Mouse (Mus musculus) neural tube, embryonic 14.5 days (tissue): Measurements from ENCODE around the gene Gmip. TPM values are rescaled to one million over a fixed set of nuclear protein-coding genes. Genes with fewer than 3 reads are reported as not detected.

Experiments
- ATAC-seq: fragments of 200-750 bp; cut with Nextera tagmentation; 2 replicates; pipeline ENCODE4 v1.8.0; 2017; ENCODE audit warnings: low read depth, mild to moderate bottlenecking, moderate TSS enrichment, moderate library complexity
- H3K27ac ChIP-seq: fragments of 300-500 bp; sonication (generic); 2 replicates; pipeline ENCODE4 v1.5.1; 2014; ENCODE audit warnings: low read depth, mild to moderate bottlenecking, control low read depth, low read length, moderate library complexity, mixed read lengths
- H3K27me3 ChIP-seq: fragments of 300-500 bp; sonication (generic); 2 replicates; pipeline ENCODE4 v1.6.1; 2014; ENCODE audit warnings: low read length; ENCODE audit not compliant: control insufficient read depth, insufficient read depth
- H3K36me3 ChIP-seq: fragments of 300-500 bp; sonication (generic); 2 replicates; pipeline ENCODE4 v1.6.1; 2014; ENCODE audit warnings: low read length, mixed read lengths; ENCODE audit not compliant: control insufficient read depth, insufficient read depth
- H3K4me1 ChIP-seq: fragments of 300-500 bp; sonication (generic); 2 replicates; pipeline ENCODE4 v1.6.1; 2014; ENCODE audit warnings: low read length; ENCODE audit not compliant: control insufficient read depth, insufficient read depth
- H3K4me2 ChIP-seq: fragments of 300-500 bp; sonication (generic); 2 replicates; pipeline ENCODE4 v1.6.1; 2014; ENCODE audit warnings: mild to moderate bottlenecking, low read depth, low read length, control low read depth
- H3K4me3 ChIP-seq: fragments of 300-500 bp; sonication (generic); 2 replicates; pipeline ENCODE4 v1.5.1; 2014; ENCODE audit warnings: low read depth, low read length, control low read depth, mixed read lengths
- H3K9ac ChIP-seq: fragments of 300-500 bp; sonication (generic); replicated peaks from 2 replicates; pipeline ENCODE4 v1.6.1; 2014; ENCODE audit warnings: low read depth, mild to moderate bottlenecking, control low read depth, low read length, mixed read lengths
- H3K9me3 ChIP-seq: fragments of 300-500 bp; sonication (generic); 2 replicates; pipeline ENCODE4 v1.6.1; 2016; ENCODE audit warnings: low read length; ENCODE audit not compliant: control insufficient read depth
- WGBS: fragments of 180-500 bp; shearing (Covaris S2); extraction: QIAGEN DNeasy Blood & Tissue Kit; methylation state at CpG from one replicate; pipeline ENCODE4 v1.1.7; 2014; 5-methylcytosine and 5-hydroxymethylcytosine counted together
- polyA plus RNA-seq: library from polyadenylated mRNA; unstranded; fragments of >200 nt; fragmentation: Nextera tagmentation; extraction: Ambion mirVana; gene quantifications from 2 replicates; pipeline ENCODE4 v1.2.1, GENCODE M21; 2014

Gene Gmip
- 27.5 and 31.3 TPM in 2 replicates for polyA plus RNA-seq

GRCm38 (mm10) chr8:69808094-69808863 lies at the start of gene Gmip:
Gene Gmip, plus strand, starts transcription at chr8:69808679.
- Histone ChIP-seq H3K4me3 (peak within 1 kb of the TSS; percentile 61), H3K27me3 (no peaks in the 10 kb centered on the region), H3K9ac (peak within 1 kb of the TSS; percentile 70), H3K9me3 (no peaks in the 10 kb centered on the region), H3K36me3 (peaks cover 38% of the 10 kb centered on the region), H3K4me2 (peak within 1 kb of the TSS; percentile 74), H3K4me1 (peaks cover 4% of the 10 kb centered on the region; the same call in 1 of the 2 replicates), H3K27ac (peak within 1 kb of the TSS; percentile 74)
- 4% methylated on average over 27 of the region's 28 CpGs for WGBS
- peak; percentile 77 for ATAC-seq

GRCm38 (mm10) chr8:69761814-69762445 lies 46.5 kb upstream of the Gmip start:
- Histone ChIP-seq H3K4me3 (no peak overlapping the region), H3K4me2 (no peak overlapping the region), H3K36me3 (peaks cover 48% of the 10 kb centered on the region), H3K9me3 (0 out of 2 replicates have a peak, but pooled peaks cover 6% of the 10 kb centered on the region), H3K27ac (no peak overlapping the region), H3K4me1 (no peaks in the 10 kb centered on the region), H3K27me3 (no peaks in the 10 kb centered on the region), H3K9ac (no peak overlapping the region)
- ATAC-seq, result 0 out of 2 replicates have a peak, but pooled peaks have one; percentile 22
- 92% methylated on average over 4 of the region's 4 CpGs for WGBS

GRCm38 (mm10) chr8:69771221-69771620 lies 37.3 kb upstream of the Gmip start:
- H3K27me3 ChIP-seq, result no peaks in the 10 kb centered on the region
- peaks cover 23% of the 10 kb centered on the region for H3K36me3 ChIP-seq
- H3K9ac ChIP-seq, result no peak overlapping the region
- 87% methylated on average over 9 of the region's 9 CpGs for WGBS
- H3K9me3 ChIP-seq, result 0 out of 2 replicates have a peak, but pooled peaks cover 3% of the 10 kb centered on the region
- peaks cover 18% of the 10 kb centered on the region for H3K4me1 ChIP-seq
- no peak for ATAC-seq
- no peak overlapping the region for H3K4me2 ChIP-seq
- H3K4me3 ChIP-seq, result no peak overlapping the region
- no peak overlapping the region for H3K27ac ChIP-seq

GRCm38 (mm10) chr8:69772106-69772505 lies 36.4 kb upstream of the Gmip start:
- Histone ChIP-seq H3K4me3 (no peak overlapping the region), H3K9ac (no peak overlapping the region), H3K9me3 (no peaks in the 10 kb centered on the region), H3K4me1 (peaks cover 18% of the 10 kb centered on the region), H3K27ac (no peak overlapping the region), H3K4me2 (peak overlapping the region; percentile 7; the same call in 1 of the 2 replicates), H3K27me3 (no peaks in the 10 kb centered on the region), H3K36me3 (peaks cover 15% of the 10 kb centered on the region; the same call in 1 of the 2 replicates)
- WGBS, result 87% methylated on average over 2 of the region's 2 CpGs
- ATAC-seq, result no peak

GRCm38 (mm10) chr8:69774503-69775148 lies 33.9 kb upstream of the Gmip start, which contains the start of gene Gm20422:
Gene Gm20422, minus strand, starts transcription at chr8:69774886.
- peak; percentile 100 for ATAC-seq
- Histone ChIP-seq H3K9ac (peak within 1 kb of the TSS; percentile 83), H3K9me3 (no peaks in the 10 kb centered on the region), H3K27me3 (no peaks in the 10 kb centered on the region), H3K36me3 (no peaks in the 10 kb centered on the region), H3K4me2 (peak within 1 kb of the TSS; percentile 47), H3K27ac (peak within 1 kb of the TSS; percentile 99), H3K4me1 (peaks cover 18% of the 10 kb centered on the region), H3K4me3 (peak within 1 kb of the TSS; percentile 75)
- WGBS, result under 1% methylated on average over 41 of the region's 41 CpGs

GRCm38 (mm10) chr8:69775149-69775534 lies 33.3 kb upstream of the Gmip start:
- Histone ChIP-seq H3K4me3 (peak overlapping the region; percentile 75), H3K9ac (no peak overlapping the region), H3K4me1 (peaks cover 18% of the 10 kb centered on the region), H3K27ac (peak overlapping the region; percentile 99; the same call in 1 of the 2 replicates), H3K4me2 (peak overlapping the region; percentile 38), H3K36me3 (no peaks in the 10 kb centered on the region), H3K27me3 (no peaks in the 10 kb centered on the region), H3K9me3 (no peaks in the 10 kb centered on the region)
- WGBS, result 62% methylated on average over 2 of the region's 2 CpGs
- peak; percentile 9 for ATAC-seq

GRCm38 (mm10) chr8:69777111-69777510 lies 31.4 kb upstream of the Gmip start:
- 74% methylated on average over 10 of the region's 12 CpGs for WGBS
- H3K4me3 ChIP-seq, result no peak overlapping the region

GRCm38 (mm10) chr8:69789105-69789504 lies 19.4 kb upstream of the Gmip start:
- H3K9me3 ChIP-seq, result no peaks in the 10 kb centered on the region
- H3K27ac ChIP-seq, result no peak overlapping the region
- no peak overlapping the region for H3K9ac ChIP-seq
- H3K27me3 ChIP-seq, result no peaks in the 10 kb centered on the region
- no peak overlapping the region for H3K4me3 ChIP-seq
- 92% methylated on average over 5 of the region's 5 CpGs for WGBS
- no peak for ATAC-seq
- no peaks in the 10 kb centered on the region; the same call in 1 of the 2 replicates for H3K36me3 ChIP-seq
- no peak overlapping the region for H3K4me2 ChIP-seq
- peaks cover 13% of the 10 kb centered on the region for H3K4me1 ChIP-seq

More at GRCm38 (mm10) chr8:69777111-69777510, 31.4 kb upstream of the Gmip start:
- Histone ChIP-seq H3K9me3 (no peaks in the 10 kb centered on the region), H3K9ac (no peak overlapping the region), H3K36me3 (no peaks in the 10 kb centered on the region), H3K4me1 (peaks cover 14% of the 10 kb centered on the region), H3K27ac (no peak overlapping the region), H3K4me2 (no peak overlapping the region), H3K27me3 (no peaks in the 10 kb centered on the region)
- no peak for ATAC-seq
